Mouse (Mus musculus) cerebellum, adult 8-10 months (tissue): Measurements from ENCODE around the gene Cspg5.
A peak's percentile ranks its signal among the peaks of the same experiment; 100 is the strongest.

Experiments
- DNase-seq: peaks from one replicate; pipeline ENCODE4 v3.0.0; 2022

Cspg5 gene

GRCm38 (mm10) chr9:110243221-110243833, at the start of gene Cspg5:
Cspg5 (plus strand) TSS chr9:110243783.
- no peak for DNase-seq

GRCm38 (mm10) chr9:110199870-110200269, 43.7 kb upstream of the Cspg5 start:
- no peak for DNase-seq

GRCm38 (mm10) chr9:110205526-110206404, 37.8 kb upstream of the Cspg5 start:
- peak; percentile 8 for DNase-seq

GRCm38 (mm10) chr9:110206437-110206836, 37.1 kb upstream of the Cspg5 start:
- no peak for DNase-seq

- DNase-seq: no peak
Measured at GRCm38 (mm10) chr9:110208265-110208664, 35.3 kb upstream of the Cspg5 start.

- DNase-seq: no peak
Measured at GRCm38 (mm10) chr9:110208967-110209366, 34.6 kb upstream of the Cspg5 start.

GRCm38 (mm10) chr9:110224273-110224672, 19.3 kb upstream of the Cspg5 start:
- no peak for DNase-seq

- DNase-seq: no peak
Measured at GRCm38 (mm10) chr9:110226191-110226590, 17.4 kb upstream of the Cspg5 start.

- DNase-seq: no peak
Measured at GRCm38 (mm10) chr9:110228671-110229070, 14.9 kb upstream of the Cspg5 start.

- no peak for DNase-seq
Measured at GRCm38 (mm10) chr9:110229112-110229511, 14.5 kb upstream of the Cspg5 start.

GRCm38 (mm10) chr9:110229566-110230248, 13.9 kb upstream of the Cspg5 start:
- peak; percentile 46 for DNase-seq

- DNase-seq: peak; percentile 78
Measured at GRCm38 (mm10) chr9:110230395-110231071, 13.1 kb upstream of the Cspg5 start.

GRCm38 (mm10) chr9:110234962-110235361, 8.6 kb upstream of the Cspg5 start:
- DNase-seq: no peak

- DNase-seq: no peak
Measured at GRCm38 (mm10) chr9:110244567-110244888, 945 bp downstream of the Cspg5 start.

GRCm38 (mm10) chr9:110244889-110245589, 1.5 kb downstream of the Cspg5 start:
- DNase-seq: peak; percentile 68

GRCm38 (mm10) chr9:110245590-110246320, 2.2 kb downstream of the Cspg5 start:
- peak; percentile 70 for DNase-seq

GRCm38 (mm10) chr9:110246321-110246640, 2.7 kb downstream of the Cspg5 start:
- DNase-seq: no peak

- DNase-seq: no peak
Measured at GRCm38 (mm10) chr9:110247049-110247448, 3.5 kb downstream of the Cspg5 start.

- no peak for DNase-seq
Measured at GRCm38 (mm10) chr9:110248861-110249260, 5.3 kb downstream of the Cspg5 start.

- DNase-seq: no peak
Measured at GRCm38 (mm10) chr9:110249823-110250543, 6.4 kb downstream of the Cspg5 start.

GRCm38 (mm10) chr9:110250776-110251175, 7.2 kb downstream of the Cspg5 start:
- DNase-seq: no peak
